Mouse (Mus musculus) inflammation-experienced regulatory T-cells, adult 16 weeks (primary cell): ENCODE measurements around the gene Gm21738. TPM values are rescaled to one million over a fixed set of nuclear protein-coding genes. Genes with fewer than 3 reads are reported as not detected.

Experiments
- polyA plus RNA-seq: library from polyadenylated mRNA; unstranded; fragments of 100-300 nt; shearing (Covaris generic); gene quantifications from one replicate; pipeline ENCODE4 v1.2.1, GENCODE M21; 2017

Gene Gm21738
- polyA plus RNA-seq: 4.9 TPM

GRCm38 (mm10) chr14:19418830-19419229 is at the start of gene Gm21738:
Gene Gm21738 (minus strand): TSS chr14:19418930.

Other genes with a start within 250 kb of the Gm21738 start
- gene Gm2244, start 131.0 kb upstream of the Gm21738 start, polyA plus RNA-seq: 0.44 TPM
- gene Gm2237, start 166.2 kb upstream of the Gm21738 start, polyA plus RNA-seq: 10.3 TPM
- not detected for gene Gm5458, start 183.7 kb upstream of the Gm21738 start, polyA plus RNA-seq